ENCODE assay signal across 19 mouse cellular contexts in genomic region chr13:20517702-20518101, GRCm38 (mm10).
"Had no signal": no experiment of that assay in that cellular context is flagged by ENCODE, and none has a peak within 500 bp of the region (broad histone marks: within the 10 kb centered on the region; RNA-seq: fewer than 3 reads in every experiment).

No protein-coding gene starts in this region.

- H3K36me3 ChIP-seq: lung, embryonic 15.5 days; midbrain, embryonic 13.5 days; midbrain, embryonic 15.5 days; neural tube, embryonic 12.5 days; stomach, embryonic 15.5 days had no signal

- H3K4me2 ChIP-seq: lung, embryonic 15.5 days; midbrain, embryonic 11.5 days; midbrain, embryonic 13.5 days; midbrain, embryonic 15.5 days; neural tube, embryonic 12.5 days; stomach, embryonic 15.5 days had no signal

- ATAC-seq: liver, postnatal 0 days; lung, postnatal 0 days; midbrain, embryonic 13.5 days; midbrain, embryonic 15.5 days had no signal

- H3K9ac ChIP-seq: liver, postnatal 0 days; lung, embryonic 15.5 days; midbrain, embryonic 13.5 days; midbrain, embryonic 15.5 days; neural tube, embryonic 12.5 days; stomach, embryonic 15.5 days had no signal

- H3K27ac ChIP-seq: lung, embryonic 15.5 days; macrophage; midbrain, embryonic 13.5 days; midbrain, embryonic 15.5 days; neural tube, embryonic 12.5 days; stomach, embryonic 15.5 days; stomach, postnatal 0 days had no signal

- H3K4me3 ChIP-seq: lung, embryonic 15.5 days; megakaryocyte, embryonic 14.5 days; midbrain, embryonic 13.5 days; midbrain, embryonic 15.5 days; neural tube, embryonic 12.5 days; stomach, embryonic 15.5 days had no signal

- H3K9me3 ChIP-seq: lung, embryonic 15.5 days; megakaryocyte, embryonic 14.5 days; midbrain, embryonic 13.5 days; midbrain, embryonic 15.5 days; neural tube, embryonic 12.5 days; stomach, embryonic 15.5 days had no signal

- H3K27me3 ChIP-seq: lung, embryonic 15.5 days; megakaryocyte, embryonic 14.5 days; midbrain, embryonic 13.5 days; midbrain, embryonic 15.5 days; neural tube, embryonic 12.5 days; stomach, embryonic 15.5 days had no signal

- DNase-seq: liver, postnatal 0 days; lung, adult 2 months; lung, postnatal 14 days; lung, postnatal 36 days; right cerebral cortex, postnatal 14 days; spleen, adult 18-20 months; thymus, adult 2 months; thymus, postnatal 25 days; thymus, postnatal 4 days had no signal

- H3K4me1 ChIP-seq: lung, embryonic 15.5 days; megakaryocyte, embryonic 14.5 days; stomach, embryonic 15.5 days had no signal
